8 mouse cellular contexts compared by ENCODE assay signal in genomic region chr13:34149463-34150176, GRCm38 (mm10). TPM values are rescaled to one million over a fixed set of nuclear protein-coding genes. Genes with fewer than 3 reads are reported as not detected.
DNase-seq lines count a peak whose midpoint lies in the region; ATAC-seq lines count a peak whose summit lies in the region.

No protein-coding gene starts in this region.

- no peak for ATAC-seq in heart, embryonic 15.5 days (replicated peaks; ENCODE audit: insufficient number of reproducible peaks, insufficient read depth, low FRiP score, low read depth)
- ATAC-seq in embryonic facial prominence, embryonic 12.5 days (ENCODE audit: insufficient number of reproducible peaks, insufficient read depth, low FRiP score, low TSS enrichment) = no peak
- no peak for ATAC-seq in hindbrain, embryonic 16.5 days
- no peak for ATAC-seq in midbrain, embryonic 14.5 days (ENCODE audit: low FRiP score, low TSS enrichment)
- no peak for ATAC-seq in inflammation-experienced regulatory T-cells, adult 6 months

- no peaks in the 10 kb centered on the region for H3K27me3 ChIP-seq in heart, embryonic 15.5 days
- no peaks in the 10 kb centered on the region for H3K27me3 ChIP-seq in embryonic facial prominence, embryonic 12.5 days
- H3K27me3 ChIP-seq in hindbrain, embryonic 16.5 days (replicated peaks; ENCODE audit: control insufficient read depth, insufficient read depth, low read length) = no peaks in the 10 kb centered on the region
- no peaks in the 10 kb centered on the region for H3K27me3 ChIP-seq in midbrain, embryonic 14.5 days (ENCODE audit: control insufficient read depth, insufficient read depth, low read length)

- peak overlapping the region; percentile 70 for H3K4me2 ChIP-seq in heart, embryonic 15.5 days
- peak overlapping the region; percentile 56 for H3K4me2 ChIP-seq in embryonic facial prominence, embryonic 12.5 days (replicated peaks)
- H3K4me2 ChIP-seq in hindbrain, embryonic 16.5 days (ENCODE audit: low read length) = peak overlapping the region; percentile 58
- peak overlapping the region; percentile 60 for H3K4me2 ChIP-seq in midbrain, embryonic 14.5 days (ENCODE audit: low read length)

- peak overlapping the region; percentile 85 for H3K27ac ChIP-seq in heart, embryonic 15.5 days
- H3K27ac ChIP-seq in embryonic facial prominence, embryonic 12.5 days = peak overlapping the region; percentile 90
- H3K27ac ChIP-seq in hindbrain, embryonic 16.5 days (ENCODE audit: low read depth, low read length) = peak overlapping the region; percentile 98
- peak overlapping the region; percentile 97 for H3K27ac ChIP-seq in midbrain, embryonic 14.5 days (replicated peaks; ENCODE audit: low read depth, low read length)

- H3K9me3 ChIP-seq in heart, embryonic 15.5 days (replicated peaks) = no peaks in the 10 kb centered on the region
- no peaks in the 10 kb centered on the region for H3K9me3 ChIP-seq in embryonic facial prominence, embryonic 12.5 days
- no peaks in the 10 kb centered on the region for H3K9me3 ChIP-seq in hindbrain, embryonic 16.5 days (ENCODE audit: control insufficient read depth, low read length)
- H3K9me3 ChIP-seq in midbrain, embryonic 14.5 days (ENCODE audit: control insufficient read depth, low read length) = no peaks in the 10 kb centered on the region

- intact Hi-C loops in heart, postnatal 36 days (cut with DNase I) = loop anchor here (1.0 kb wide), 1 partner anchor 71 kb away; the partner anchor contains the start of gene Tubb2a

- H3K4me1 ChIP-seq in heart, embryonic 15.5 days (replicated peaks) = peaks cover 41% of the 10 kb centered on the region
- H3K4me1 ChIP-seq in embryonic facial prominence, embryonic 12.5 days = peaks cover 19% of the 10 kb centered on the region
- peaks cover 31% of the 10 kb centered on the region for H3K4me1 ChIP-seq in hindbrain, embryonic 16.5 days (ENCODE audit: control insufficient read depth, insufficient read depth, low read depth, low read length)
- peaks cover 32% of the 10 kb centered on the region for H3K4me1 ChIP-seq in midbrain, embryonic 14.5 days (ENCODE audit: control insufficient read depth, insufficient read depth, low read length)

- no peaks in the 10 kb centered on the region for H3K36me3 ChIP-seq in heart, embryonic 15.5 days
- no peaks in the 10 kb centered on the region for H3K36me3 ChIP-seq in embryonic facial prominence, embryonic 12.5 days
- H3K36me3 ChIP-seq in hindbrain, embryonic 16.5 days (ENCODE audit: control insufficient read depth, insufficient read depth, low read length) = no peaks in the 10 kb centered on the region
- H3K36me3 ChIP-seq in midbrain, embryonic 14.5 days (ENCODE audit: control insufficient read depth, insufficient read depth, low read length) = no peaks in the 10 kb centered on the region

- WGBS in heart, embryonic 15.5 days = 48% methylated on average over 5 of the region's 5 CpGs
- 46% methylated on average over 5 of the region's 5 CpGs for WGBS in embryonic facial prominence, embryonic 12.5 days
- WGBS in hindbrain, embryonic 16.5 days = 40% methylated on average over 5 of the region's 5 CpGs
- WGBS in midbrain, embryonic 14.5 days = 36% methylated on average over 5 of the region's 5 CpGs

- H3K9ac ChIP-seq in heart, embryonic 15.5 days = no peak overlapping the region
- peak overlapping the region; percentile 47; the same call in 1 of the 2 replicates for H3K9ac ChIP-seq in embryonic facial prominence, embryonic 12.5 days
- peak overlapping the region; percentile 77 for H3K9ac ChIP-seq in hindbrain, embryonic 16.5 days (ENCODE audit: low read depth, low read length)
- H3K9ac ChIP-seq in midbrain, embryonic 14.5 days (replicated peaks; ENCODE audit: low read length) = peak overlapping the region; percentile 60

- H3K4me3 ChIP-seq in heart, embryonic 15.5 days = peak overlapping the region; percentile 48
- peak overlapping the region; percentile 36 for H3K4me3 ChIP-seq in embryonic facial prominence, embryonic 12.5 days
- H3K4me3 ChIP-seq in hindbrain, embryonic 16.5 days (ENCODE audit: low read length) = peak overlapping the region; percentile 45
- peak overlapping the region; percentile 32 for H3K4me3 ChIP-seq in midbrain, embryonic 14.5 days (replicated peaks; ENCODE audit: low read depth, low read length)

- no peak for DNase-seq in heart, postnatal 36 days
- peak; percentile 60 for DNase-seq in midbrain, embryonic 14.5 days
- DNase-seq in right cerebral cortex, postnatal 4 days = no peak
- no peak for DNase-seq in MN1 (ENCODE audit: low spot score)

RNA-seq across cellular contexts. Expression of gene Psmg4, which starts 13.1 kb away (rescaled TPM):
- polyA plus RNA-seq in heart, embryonic 15.5 days (2015; fragmentation: Nextera tagmentation; extraction: Ambion mirVana) = 65.3 and 76.5 TPM in 2 replicates
- 10 to 100 TPM; 28.3 to 30.9 TPM for total RNA-seq in heart, postnatal 36 days (2021)
- polyA plus RNA-seq in embryonic facial prominence, embryonic 12.5 days (2016; fragmentation: Nextera tagmentation; extraction: Ambion mirVana) = 111 TPM in 2 replicates
- 69.1 and 69.5 TPM in 2 replicates for polyA plus RNA-seq in hindbrain, embryonic 16.5 days (2015; fragmentation: Nextera tagmentation; extraction: Ambion mirVana)
- 79.2 and 96.7 TPM in 2 replicates for polyA plus RNA-seq in midbrain, embryonic 14.5 days (2014; fragmentation: Nextera tagmentation; extraction: Ambion mirVana)
- polyA plus RNA-seq in inflammation-experienced regulatory T-cells, adult 6 months (2017; shearing (Covaris generic)) = 10 to 100 TPM; 42.5 to 48.6 (median 45.6) TPM

RNA-seq across cellular contexts. Expression of gene Tubb2b, which starts 19.4 kb away (rescaled TPM):
- polyA plus RNA-seq in heart, embryonic 15.5 days (2015; fragmentation: Nextera tagmentation; extraction: Ambion mirVana) = 36.0 and 42.3 TPM in 2 replicates
- 1 to 10 TPM; 4.4 to 5.6 TPM for total RNA-seq in heart, postnatal 36 days (2021)
- 66.5 and 77.7 TPM in 2 replicates for polyA plus RNA-seq in embryonic facial prominence, embryonic 12.5 days (2016; fragmentation: Nextera tagmentation; extraction: Ambion mirVana)
- polyA plus RNA-seq in hindbrain, embryonic 16.5 days (2015; fragmentation: Nextera tagmentation; extraction: Ambion mirVana) = 1,169 and 1,199 TPM in 2 replicates
- polyA plus RNA-seq in midbrain, embryonic 14.5 days (2014; fragmentation: Nextera tagmentation; extraction: Ambion mirVana) = 758 and 1,005 TPM in 2 replicates
- 1 to 10 TPM in 2 of 3 experiments, not detected in 1; 1.7 to 2.0 TPM for polyA plus RNA-seq in inflammation-experienced regulatory T-cells, adult 6 months (2017; shearing (Covaris generic))

Comparison
In these comparisons a context has a peak if more than half of its experiments do, and no peak if none do; other contexts are left out.
1. RNA of gene Tubb2b, which starts 19.4 kb away (polyA plus RNA-seq): 1,169 to 1,199 TPM in hindbrain, embryonic 16.5 days, 758 to 1,005 TPM in midbrain, embryonic 14.5 days, 66.5 to 77.7 TPM in embryonic facial prominence, embryonic 12.5 days and 36.0 to 42.3 TPM in heart, embryonic 15.5 days; 1.7 to 2.0 TPM in inflammation-experienced regulatory T-cells, adult 6 months; every median in the first group is over 10 times any median in the second.
2. Peak in every context shown above with its lines, with median percentiles within 50 percentile points of each other: H3K27ac ChIP-seq, H3K4me2 ChIP-seq and H3K4me3 ChIP-seq.